Mouse (Mus musculus) fibroblast of lung, adult 2 months (primary cell): ENCODE measurements around the gene Gm4788.
"Not testable (repeated sequence)": the region's sequence is repeated elsewhere in the genome, so short reads cannot be mapped to it uniquely, and the experiment has no call there.

ENCODE experiments used
- DNase-seq: peaks from one replicate; pipeline ENCODE4 v3.0.0-alpha.2; 2011; ENCODE audit warnings: low read depth

The Gm4788 gene

DNA sequence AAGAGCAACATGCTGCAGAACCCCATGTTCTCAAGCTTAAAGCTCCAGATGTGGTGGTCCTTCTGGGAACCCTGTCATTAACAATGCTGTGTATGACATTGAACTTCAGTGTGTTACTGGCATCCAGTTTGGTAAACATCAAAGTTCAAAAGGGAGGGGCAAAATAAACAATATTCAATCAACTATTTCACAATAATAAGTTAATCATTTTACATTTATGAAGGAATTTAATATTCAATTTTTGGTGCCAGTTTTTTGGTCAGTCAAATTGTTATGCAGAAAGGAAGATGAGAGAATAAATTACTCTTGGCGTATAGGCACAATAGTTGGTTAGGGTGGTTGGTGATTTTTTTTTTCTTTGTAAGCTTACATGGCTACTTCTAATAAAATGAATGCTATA lies at the start of gene Gm4788:
TSS of gene Gm4788 (minus strand) at position 101 of the 400 bp plus-strand sequence.
- no peak for DNase-seq

- DNase-seq: no peak
These were observed 27.6 kb upstream of the Gm4788 start for GRCm38 (mm10) chr1:139808594-139808993.

GRCm38 (mm10) chr1:139769913-139770312 lies 11.1 kb downstream of the Gm4788 start:
- not testable (repeated sequence) for DNase-seq

DNA sequence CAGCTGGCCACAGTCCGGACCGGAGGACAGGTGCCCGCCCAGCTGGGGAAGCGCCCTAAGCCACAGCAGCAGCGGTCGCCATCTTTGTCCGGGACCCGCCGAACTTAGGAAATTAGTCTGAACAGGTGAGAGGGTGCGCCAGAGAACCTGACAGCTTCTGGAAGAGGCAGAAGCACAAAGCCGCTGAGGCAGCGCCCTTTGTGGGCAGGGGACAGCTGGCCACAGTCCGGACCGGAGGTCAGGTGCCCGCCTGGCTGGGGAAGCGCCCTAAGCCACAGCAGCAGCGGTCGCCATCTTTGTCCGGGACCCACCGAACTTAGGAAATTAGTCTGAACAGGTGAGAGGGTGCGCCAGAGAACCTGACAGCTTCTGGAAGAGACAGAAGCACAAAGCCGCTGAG lies 64.4 kb downstream of the Gm4788 start:
- not testable (repeated sequence) for DNase-seq

DNA sequence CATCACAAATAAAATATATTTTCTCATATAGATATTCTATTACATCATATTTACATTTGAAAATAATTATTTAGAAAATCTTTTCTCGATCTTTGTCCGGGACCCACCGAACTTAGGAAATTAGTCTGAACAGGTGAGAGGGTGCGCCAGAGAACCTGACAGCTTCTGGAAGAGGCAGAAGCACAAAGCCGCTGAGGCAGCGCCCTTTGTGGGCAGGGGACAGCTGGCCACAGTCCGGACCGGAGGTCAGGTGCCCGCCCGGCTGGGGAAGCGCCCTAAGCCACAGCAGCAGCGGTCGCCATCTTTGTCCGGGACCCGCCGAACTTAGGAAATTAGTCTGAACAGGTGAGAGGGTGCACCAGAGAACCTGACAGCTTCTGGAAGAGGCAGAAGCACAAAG lies 64.8 kb downstream of the Gm4788 start:
- DNase-seq: not testable (repeated sequence)

GRCm38 (mm10) chr1:139649921-139650320 lies 131.1 kb downstream of the Gm4788 start:
- not testable (repeated sequence) for DNase-seq
